Comparison of ENCODE assay signal across 15 mouse cellular contexts in the genomic region with DNA sequence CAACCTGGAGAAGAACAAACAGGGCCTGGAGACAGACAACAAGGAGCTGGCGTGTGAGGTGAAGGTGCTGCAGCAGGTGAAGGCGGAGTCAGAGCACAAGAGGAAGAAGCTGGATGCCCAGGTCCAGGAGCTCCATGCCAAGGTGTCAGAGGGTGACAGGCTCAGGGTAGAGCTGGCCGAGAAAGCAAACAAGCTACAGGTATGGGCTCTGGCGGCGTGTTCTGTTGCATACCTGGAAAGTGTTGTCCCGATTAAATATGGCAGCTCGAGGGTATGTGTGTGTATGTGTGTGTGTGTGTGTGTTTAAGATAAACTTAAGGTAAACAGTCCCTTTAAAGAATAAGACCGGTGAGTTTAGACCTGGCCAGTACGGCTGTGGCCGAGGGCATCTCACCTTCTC.
"Had no signal": no experiment of that assay in that cellular context is flagged by ENCODE, and none has a peak within 500 bp of the region (broad histone marks: within the 10 kb centered on the region; RNA-seq: fewer than 3 reads in every experiment).

No protein-coding gene starts in this region.

- H3K9me3 ChIP-seq: neural tube, embryonic 12.5 days; neural tube, embryonic 13.5 days; neural tube, embryonic 15.5 days had no signal

- H3K27ac ChIP-seq: neural tube, embryonic 12.5 days; neural tube, embryonic 13.5 days; neural tube, embryonic 15.5 days had no signal

- H3K4me3 ChIP-seq: neural tube, embryonic 12.5 days; neural tube, embryonic 13.5 days; neural tube, embryonic 15.5 days had no signal

- H3K9ac ChIP-seq: neural tube, embryonic 12.5 days; neural tube, embryonic 13.5 days; neural tube, embryonic 15.5 days had no signal

- H3K27me3 ChIP-seq: neural tube, embryonic 12.5 days; neural tube, embryonic 13.5 days; neural tube, embryonic 15.5 days had no signal

- H3K4me2 ChIP-seq: neural tube, embryonic 12.5 days; neural tube, embryonic 13.5 days; neural tube, embryonic 15.5 days had no signal

- H3K4me1 ChIP-seq: neural tube, embryonic 12.5 days; neural tube, embryonic 13.5 days; neural tube, embryonic 15.5 days had no signal

- DNase-seq: retina, postnatal 1 day; right cerebral cortex, adult 18-20 months; right cerebral cortex, postnatal 14 days; right cerebral cortex, postnatal 25 days; right cerebral cortex, postnatal 4 days; spleen, adult 18-20 months; thymus, adult 18-20 months; thymus, adult 2 months; thymus, postnatal 14 days; thymus, postnatal 25 days; thymus, postnatal 36 days; thymus, postnatal 4 days had no signal
